Mouse (Mus musculus) megakaryocyte, embryonic 14.5 days (primary cell): ENCODE measurements around the gene Gm26992. TPM values are rescaled to one million over a fixed set of nuclear protein-coding genes. Genes with fewer than 3 reads are reported as not detected.
A peak's percentile ranks its signal among the peaks of the same experiment; 100 is the strongest.

Experiments
- H3K27me3 ChIP-seq: replicated peaks from 2 replicates; pipeline ENCODE3; 2012; ENCODE audit warnings: inconsistent platforms
- H3K36me3 ChIP-seq: replicated peaks from 2 replicates; pipeline ENCODE3; 2012; ENCODE audit warnings: low read length, inconsistent platforms, mixed read lengths
- H3K4me1 ChIP-seq: 2 replicates; pipeline ENCODE4 v1.6.1; 2012; ENCODE audit warnings: inconsistent platforms
- H3K4me3 ChIP-seq: replicated peaks from 2 replicates; pipeline ENCODE3; 2012; ENCODE audit warnings: moderate library complexity, mild to moderate bottlenecking, inconsistent platforms
- H3K9me3 ChIP-seq: 2 replicates; pipeline ENCODE4 v1.6.1; 2012; ENCODE audit warnings: inconsistent platforms
- FLI1 ChIP-seq: IDR thresholded peaks from 2 replicates; pipeline ENCODE4 v1.6.1; 2012; ENCODE audit warnings: low read length, inconsistent platforms, mixed read lengths
- GATA1 ChIP-seq: IDR thresholded peaks from 3 replicates; pipeline ENCODE4 v1.6.1; 2012; ENCODE audit warnings: mixed read lengths, low read length, inconsistent platforms, borderline replicate concordance
- polyA plus RNA-seq: library from polyadenylated mRNA; stranded (reverse); fragments of >175 nt; gene quantifications from 2 replicates; pipeline ENCODE4 v1.2.3, GENCODE M21; 2012; ENCODE audit warnings: low replicate concordance; ENCODE audit not compliant: insufficient read depth

Gene Gm26992
- polyA plus RNA-seq, 1 experiment, result not detected

- H3K36me3 ChIP-seq, result no peaks in the 10 kb centered on the region
- peak overlapping the region; percentile 93 for H3K4me3 ChIP-seq
- TF ChIP-seq FLI1 (no peak), GATA1 (no peak)
- H3K27me3 ChIP-seq, result no peaks in the 10 kb centered on the region
- H3K9me3 ChIP-seq, result no peaks in the 10 kb centered on the region
- H3K4me1 ChIP-seq, result peaks cover 13% of the 10 kb centered on the region
These were observed 60.3 kb downstream of the Gm26992 start for GRCm38 (mm10) chrX:103482097-103482451.

GRCm38 (mm10) chrX:103483047-103483446 is 61.2 kb downstream of the Gm26992 start:
- TF ChIP-seq GATA1 (no peak), FLI1 (no peak)

GRCm38 (mm10) chrX:103484050-103484449 is 62.2 kb downstream of the Gm26992 start:
- H3K27me3 ChIP-seq, result no peaks in the 10 kb centered on the region
- H3K36me3 ChIP-seq, result no peaks in the 10 kb centered on the region
- H3K4me3 ChIP-seq, result peak overlapping the region; percentile 93
- H3K4me1 ChIP-seq, result peaks cover 6% of the 10 kb centered on the region; the same call in 1 of the 2 replicates
- H3K9me3 ChIP-seq, result peaks cover 4% of the 10 kb centered on the region; the same call in 1 of the 2 replicates
- TF ChIP-seq FLI1 (no peak), GATA1 (no peak)

More at GRCm38 (mm10) chrX:103483047-103483446, 61.2 kb downstream of the Gm26992 start:
- peaks cover 6% of the 10 kb centered on the region for H3K4me1 ChIP-seq
- H3K27me3 ChIP-seq, result no peaks in the 10 kb centered on the region
- H3K36me3 ChIP-seq, result no peaks in the 10 kb centered on the region
- H3K4me3 ChIP-seq, result peak overlapping the region; percentile 93
- H3K9me3 ChIP-seq, result no peaks in the 10 kb centered on the region

DNA sequence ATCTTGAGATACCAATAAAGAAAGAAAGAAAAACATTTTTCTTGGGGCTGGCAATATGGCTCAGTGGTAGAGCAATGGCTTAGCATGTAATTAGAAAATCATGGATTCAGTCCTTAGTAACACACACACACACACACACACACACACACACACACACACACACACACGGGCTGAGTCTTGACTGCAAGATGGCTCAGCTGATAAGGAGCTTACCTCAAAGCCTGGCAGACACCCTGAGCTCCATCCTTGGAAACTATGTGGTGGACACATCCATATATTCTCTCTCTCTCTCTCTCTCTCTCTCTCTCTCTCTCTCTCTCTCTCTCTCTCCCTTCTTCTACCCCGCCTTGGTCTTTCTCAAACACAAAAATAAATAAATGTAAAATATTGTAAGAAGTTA is 69.0 kb downstream of the Gm26992 start:
- peaks cover 2% of the 10 kb centered on the region for H3K36me3 ChIP-seq
- TF ChIP-seq GATA1, result no peak
- TF ChIP-seq FLI1, result no peak

DNA sequence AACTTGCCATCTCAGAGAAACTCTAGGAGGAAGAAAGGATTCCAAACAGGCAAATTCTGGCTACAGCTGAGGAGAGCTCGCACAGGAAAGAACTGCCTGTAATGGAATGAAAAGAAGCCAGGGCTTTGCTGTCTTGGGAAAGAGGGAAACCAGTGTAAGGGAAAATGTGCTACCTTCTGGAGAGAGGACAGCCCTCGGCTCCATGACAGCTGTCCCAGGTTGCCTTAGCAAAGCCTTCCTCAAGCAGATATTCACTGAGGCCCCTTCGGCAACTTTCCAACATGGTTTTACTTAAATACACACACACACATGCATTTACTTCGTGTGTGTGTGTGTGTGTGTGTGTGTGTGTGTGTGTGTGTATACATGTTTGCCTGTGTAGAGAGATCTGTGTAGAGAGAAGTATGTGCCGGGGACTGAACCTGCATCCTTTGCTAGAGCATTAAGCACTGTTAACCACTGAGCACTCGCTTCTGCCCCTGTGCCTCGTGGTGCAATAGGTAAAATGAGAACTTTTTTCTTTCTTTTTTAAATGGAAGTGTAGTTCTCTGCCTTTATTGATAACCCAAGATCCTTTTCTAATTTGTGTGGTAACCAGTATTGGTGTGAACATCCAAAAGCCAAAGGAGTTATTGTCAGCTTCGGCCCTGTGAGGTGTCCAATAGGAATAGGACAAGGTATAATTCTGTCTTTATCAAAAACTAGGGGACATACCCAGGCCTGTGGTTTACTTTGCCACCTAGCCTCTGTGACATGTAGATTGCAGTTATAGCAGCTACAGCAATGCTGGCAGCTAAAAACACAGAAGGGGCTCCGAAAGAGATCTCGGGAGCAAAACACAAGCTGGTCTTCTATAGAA is 70.8 kb downstream of the Gm26992 start:
- peak overlapping the region; percentile 96 for H3K4me3 ChIP-seq
- no peak for TF ChIP-seq FLI1
- no peak for TF ChIP-seq GATA1
- H3K9me3 ChIP-seq, result peaks cover 4% of the 10 kb centered on the region; the same call in 1 of the 2 replicates
- H3K27me3 ChIP-seq, result no peaks in the 10 kb centered on the region
- H3K36me3 ChIP-seq, result peaks cover 18% of the 10 kb centered on the region
- H3K4me1 ChIP-seq, result peaks cover 36% of the 10 kb centered on the region

More for the DNA sequence above, 69.0 kb downstream of the Gm26992 start:
- Histone ChIP-seq H3K9me3 (peaks cover 4% of the 10 kb centered on the region; the same call in 1 of the 2 replicates), H3K4me1 (peaks cover 26% of the 10 kb centered on the region), H3K4me3 (no peak overlapping the region), H3K27me3 (no peaks in the 10 kb centered on the region)

- peaks cover 24% of the 10 kb centered on the region for H3K36me3 ChIP-seq
- H3K4me3 ChIP-seq, result peak overlapping the region; percentile 96
- peaks cover 4% of the 10 kb centered on the region; the same call in 1 of the 2 replicates for H3K9me3 ChIP-seq
- peaks cover 36% of the 10 kb centered on the region for H3K4me1 ChIP-seq
- H3K27me3 ChIP-seq, result no peaks in the 10 kb centered on the region
- TF ChIP-seq GATA1 (no peak), FLI1 (no peak)
These were observed 71.8 kb downstream of the Gm26992 start for GRCm38 (mm10) chrX:103493351-103494173.

DNA sequence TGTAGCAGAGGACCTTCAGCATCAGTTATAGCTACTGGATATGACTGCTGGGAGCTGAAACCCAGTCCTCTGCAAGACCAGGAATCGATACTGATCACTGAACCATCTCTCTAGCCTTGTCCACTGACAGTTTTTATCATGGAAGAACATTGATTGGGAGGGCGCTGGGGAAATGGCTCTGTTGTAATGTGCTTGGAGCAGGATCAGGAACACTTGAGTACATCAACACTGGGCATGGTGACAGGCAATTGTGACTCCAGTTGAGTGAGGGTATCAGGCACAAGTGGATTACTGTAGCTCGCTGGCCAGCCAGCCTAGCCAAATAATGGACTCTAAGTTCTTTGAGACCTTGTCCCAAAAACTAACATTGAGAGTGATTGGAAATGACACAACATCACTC is 77.6 kb downstream of the Gm26992 start:
- Histone ChIP-seq H3K4me1 (peaks cover 24% of the 10 kb centered on the region), H3K36me3 (peaks cover 78% of the 10 kb centered on the region), H3K27me3 (no peaks in the 10 kb centered on the region), H3K4me3 (no peak overlapping the region), H3K9me3 (no peaks in the 10 kb centered on the region)
- TF ChIP-seq GATA1, result no peak
- no peak for TF ChIP-seq FLI1

- TF ChIP-seq GATA1, result no peak
- TF ChIP-seq FLI1, result no peak
- H3K4me1 ChIP-seq, result peaks cover 23% of the 10 kb centered on the region
- no peak overlapping the region for H3K4me3 ChIP-seq
- no peaks in the 10 kb centered on the region for H3K9me3 ChIP-seq
- no peaks in the 10 kb centered on the region for H3K27me3 ChIP-seq
- peaks cover 85% of the 10 kb centered on the region for H3K36me3 ChIP-seq
These were observed 78.3 kb downstream of the Gm26992 start for GRCm38 (mm10) chrX:103500137-103500536.

DNA sequence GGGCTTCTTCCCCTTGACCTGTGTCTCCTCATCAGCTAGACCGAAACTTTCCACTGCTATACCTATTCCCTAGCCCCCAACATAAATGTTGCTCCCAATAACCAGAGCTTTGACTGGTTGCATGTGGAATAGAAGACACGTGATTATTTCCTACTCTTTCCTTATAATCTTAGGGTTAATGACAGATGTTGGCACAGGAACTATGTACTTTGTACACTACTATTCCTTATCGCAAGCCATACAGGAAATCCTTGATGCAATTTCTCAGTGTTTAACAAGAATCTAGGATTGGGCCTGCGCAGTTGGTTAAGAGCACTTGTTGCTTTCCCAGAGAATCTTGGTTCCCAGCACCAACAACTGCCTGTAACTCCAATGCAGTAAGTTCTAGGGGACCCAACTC is 86.4 kb downstream of the Gm26992 start:
- Histone ChIP-seq H3K9me3 (no peaks in the 10 kb centered on the region), H3K4me3 (no peak overlapping the region), H3K4me1 (peaks cover 22% of the 10 kb centered on the region), H3K27me3 (no peaks in the 10 kb centered on the region), H3K36me3 (peaks cover 67% of the 10 kb centered on the region)
- no peak for TF ChIP-seq GATA1
- TF ChIP-seq FLI1, result no peak
